In the genomic region with DNA sequence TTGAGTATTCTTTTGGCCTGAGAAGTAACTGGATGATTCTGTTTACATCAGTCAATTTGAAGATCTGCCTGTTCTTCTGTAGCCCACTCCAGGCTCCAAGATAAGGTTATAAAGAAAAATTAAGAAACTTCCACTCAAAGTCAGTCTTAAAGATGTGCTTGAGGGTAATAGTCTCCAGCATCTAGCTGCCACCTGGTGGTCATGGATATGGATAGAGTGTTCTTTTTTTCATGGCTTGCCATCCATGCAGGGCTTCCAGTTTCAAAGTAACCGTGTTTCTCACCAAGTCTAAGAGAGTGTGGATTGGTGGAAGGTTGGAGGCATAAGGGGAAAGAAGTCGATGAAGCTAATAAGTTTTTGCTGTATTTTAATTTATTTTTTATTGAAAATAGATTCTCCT, we compare ENCODE assay signal across 8 mouse cellular contexts. TPM values are rescaled to one million over a fixed set of nuclear protein-coding genes. Genes with fewer than 3 reads are reported as not detected.
DNase-seq lines count a peak whose midpoint lies in the region; ATAC-seq lines count a peak whose summit lies in the region.

No protein-coding gene starts in this region.

- no peak overlapping the region for H3K4me3 ChIP-seq in kidney, embryonic 16.5 days (ENCODE audit: low read length)

- H3K9me3 ChIP-seq in kidney, embryonic 16.5 days (ENCODE audit: low read length), result no peaks in the 10 kb centered on the region

- H3K27me3 ChIP-seq in kidney, embryonic 16.5 days (ENCODE audit: insufficient read depth, low read length), result peaks cover 12% of the 10 kb centered on the region; the same call in 1 of the 2 replicates

- H3K9ac ChIP-seq in kidney, embryonic 16.5 days (replicated peaks; ENCODE audit: low read length), result no peak overlapping the region

- no peaks in the 10 kb centered on the region for H3K36me3 ChIP-seq in kidney, embryonic 16.5 days (ENCODE audit: insufficient read depth, low read length)

- ATAC-seq in kidney, embryonic 16.5 days (ENCODE audit: low FRiP score, low TSS enrichment), result no peak
- no peak for ATAC-seq in erythroid progenitor cell, adult 5-6 weeks (replicated peaks; ENCODE audit: low FRiP score, poor library complexity, severe bottlenecking)

- no peak overlapping the region for H3K27ac ChIP-seq in kidney, embryonic 16.5 days (ENCODE audit: low read length)

- DNase-seq in adrenal gland, postnatal 14 days, result peak; percentile 25
- DNase-seq in adrenal gland, postnatal 25 days, result no peak
- peak; percentile 6 for DNase-seq in kidney, adult 18-20 months
- DNase-seq in ES-CJ7 (ENCODE audit: low read depth, low spot score), result peak; percentile 3
- DNase-seq in kidney, postnatal 14 days, result peak; percentile 54
- DNase-seq in urinary bladder, postnatal 25 days (ENCODE audit: low spot score), result no peak

- WGBS in kidney, embryonic 16.5 days, result 41% methylated on average over 2 of the region's 2 CpGs

- no peak overlapping the region for H3K4me2 ChIP-seq in kidney, embryonic 16.5 days (replicated peaks; ENCODE audit: low read depth, low read length)

- no peaks in the 10 kb centered on the region for H3K4me1 ChIP-seq in kidney, embryonic 16.5 days (ENCODE audit: insufficient read depth, low read length)

RNA-seq across cellular contexts. Expression of gene Slc16a2, which starts 23.5 kb away (rescaled TPM):
- 34.7 and 54.2 TPM in 2 replicates for total RNA-seq in adrenal gland, postnatal 14 days (2021)
- 41.4 and 47.5 TPM in 2 replicates for total RNA-seq in adrenal gland, postnatal 25 days (2021)
- 12.8 and 14.4 TPM in 2 replicates for polyA plus RNA-seq in kidney, embryonic 16.5 days (2015; fragmentation: Nextera tagmentation; extraction: Ambion mirVana)
- total RNA-seq in erythroid progenitor cell, adult 5-6 weeks (2015; ENCODE audit: low replicate concordance), result 6.7 TPM in 1 of 2 replicates, not detected in the other
- 0.08 TPM in 1 of 2 replicates, not detected in the other for total RNA-seq in erythroid progenitor cell, adult 5-6 weeks (2017; ENCODE audit: low replicate concordance)

Comparison
In these comparisons a context has a peak if more than half of its experiments do, and no peak if none do; other contexts are left out.
1. DNase-seq: peak in adrenal gland, postnatal 14 days (single experiment), kidney, adult 18-20 months (single experiment), ES-CJ7 (single experiment) and kidney, postnatal 14 days (single experiment); none in adrenal gland, postnatal 25 days (single experiment) and urinary bladder, postnatal 25 days (single experiment).